Mouse (Mus musculus): ENCODE results near the gene Adh1. TPM values are rescaled to one million over a fixed set of nuclear protein-coding genes. Genes with fewer than 3 reads are reported as not detected.

The Adh1 gene
- polyA plus RNA-seq, 2 experiments from 2014 or later = 2.9 to 4.3 TPM

Other genes starting within 250 kb of the Adh1 start
- not detected for gene 1110002E22Rik, start 195.9 kb upstream of the Adh1 start, polyA plus RNA-seq (2017; shearing (Covaris generic))
- not detected for gene Gm5105, start 193.6 kb upstream of the Adh1 start, polyA plus RNA-seq (2017; shearing (Covaris generic))
- gene Trmt10a, start 117.5 kb upstream of the Adh1 start, polyA plus RNA-seq (2017; shearing (Covaris generic)) = 1 to 10 TPM; 7.4 to 8.7 TPM
- 1 to 10 TPM; 5.5 to 7.1 TPM for gene Mttp, start 116.0 kb upstream of the Adh1 start, polyA plus RNA-seq (2017; shearing (Covaris generic))
- gene 4930579F01Rik, start 67.2 kb upstream of the Adh1 start, polyA plus RNA-seq (2017; shearing (Covaris generic)) = not detected
- gene Adh7, start 43.2 kb upstream of the Adh1 start, polyA plus RNA-seq (2017; shearing (Covaris generic)) = not detected
- not detected for gene Adh6a, start 52.3 kb downstream of the Adh1 start, polyA plus RNA-seq (2017; shearing (Covaris generic))
- gene Adh6b, start 80.8 kb downstream of the Adh1 start, polyA plus RNA-seq (2017; shearing (Covaris generic)) = not detected
- gene Adh4, start 154.5 kb downstream of the Adh1 start, polyA plus RNA-seq (2017; shearing (Covaris generic)) = not detected
- 100 to 1,000 TPM; 118 to 126 TPM for gene Adh5, start 182.1 kb downstream of the Adh1 start, polyA plus RNA-seq (2017; shearing (Covaris generic))
- 10 to 100 TPM; 33.4 to 36.2 TPM for gene Metap1, start 228.5 kb downstream of the Adh1 start, polyA plus RNA-seq (2017; shearing (Covaris generic))

All from CD4-positive, CD25-positive, alpha-beta regulatory T cell, adult 4 months (primary cell).